Mouse (Mus musculus) thymus, adult 2 months (tissue): Measurements from ENCODE around the gene Amd1.

Experiments used
- CTCF ChIP-seq: fragments of 200-500 bp; IDR thresholded peaks from 2 replicates; pipeline ENCODE4 v1.5.1; 2012; ENCODE audit warnings: mild to moderate bottlenecking, control low read depth, low read length, moderate library complexity, borderline replicate concordance; ENCODE audit not compliant: control insufficient read depth, poor library complexity, insufficient read depth; ENCODE audit errors: extremely low read depth
- POLR2A ChIP-seq: fragments of 200-500 bp; IDR thresholded peaks from 2 replicates; pipeline ENCODE4 v1.6.1; 2012; ENCODE audit warnings: mild to moderate bottlenecking, low read length, control low read depth, moderate library complexity; ENCODE audit not compliant: control insufficient read depth, poor library complexity, insufficient read depth; ENCODE audit errors: extremely low read depth

GRCm38 (mm10) chr10:40275991-40276390, 26.0 kb downstream of the Amd1 start:
- TF ChIP-seq CTCF (no peak), POLR2A (no peak)
